Mouse (Mus musculus): ENCODE measurements around the gene Ret.
A peak's percentile ranks its signal among the peaks of the same experiment; 100 is the strongest.

Ret gene

DNA sequence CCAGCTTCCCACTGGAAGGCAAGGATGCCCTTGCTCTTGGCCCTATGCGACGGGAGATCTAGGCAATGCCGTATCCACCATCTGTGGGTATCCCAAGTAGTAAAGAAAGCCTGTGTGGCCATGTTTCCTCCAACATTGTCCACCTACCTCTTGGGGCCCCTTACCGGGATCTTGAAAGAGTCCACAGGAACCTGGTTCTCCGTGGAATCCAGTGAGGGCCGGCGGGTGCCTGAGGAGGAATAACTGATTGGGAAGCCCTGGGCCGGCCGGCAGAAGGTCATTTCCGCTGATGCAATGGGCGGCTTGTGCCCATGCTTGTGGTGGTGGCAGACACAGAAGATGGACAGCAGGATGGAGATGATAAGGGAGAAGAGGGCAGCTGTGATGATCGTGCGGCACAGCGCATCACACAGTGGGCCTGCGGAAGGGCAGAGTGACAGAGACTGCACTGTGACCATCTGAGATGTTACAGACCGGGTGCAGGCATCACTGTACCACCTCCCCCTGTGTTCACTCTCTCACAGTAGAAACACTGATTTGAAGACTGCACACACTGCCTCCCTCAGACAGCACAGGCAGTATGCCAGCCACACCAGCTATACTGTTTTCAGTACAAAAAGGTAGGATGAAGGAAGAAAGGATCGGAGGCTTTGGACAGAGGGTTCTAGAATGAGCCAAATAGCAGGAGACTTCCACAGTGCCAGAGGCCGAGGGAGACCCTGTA is 24.1 kb downstream of the Ret start:
- DNase-seq (ENCODE audit: low read depth) = no peak

DNA sequence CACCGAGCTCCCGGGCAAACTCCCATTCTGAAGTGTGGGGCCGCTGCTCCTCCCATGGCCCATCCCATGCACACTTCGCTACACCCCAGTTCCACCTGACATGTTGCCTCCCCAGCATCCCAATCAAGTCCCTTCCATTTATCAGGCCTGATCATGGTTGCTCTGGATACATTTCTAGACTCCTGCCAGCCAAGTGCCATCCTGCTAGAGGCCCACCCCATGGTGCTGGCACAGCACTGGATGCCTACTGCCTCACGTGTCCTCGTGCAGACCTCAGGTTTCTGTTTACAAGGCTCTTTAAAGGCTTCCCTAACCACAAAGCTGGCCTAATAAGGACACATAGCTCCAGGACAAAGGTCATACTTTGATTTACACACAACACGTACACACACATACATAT is 26.1 kb downstream of the Ret start:
- no peak for DNase-seq (ENCODE audit: low read depth)

DNA sequence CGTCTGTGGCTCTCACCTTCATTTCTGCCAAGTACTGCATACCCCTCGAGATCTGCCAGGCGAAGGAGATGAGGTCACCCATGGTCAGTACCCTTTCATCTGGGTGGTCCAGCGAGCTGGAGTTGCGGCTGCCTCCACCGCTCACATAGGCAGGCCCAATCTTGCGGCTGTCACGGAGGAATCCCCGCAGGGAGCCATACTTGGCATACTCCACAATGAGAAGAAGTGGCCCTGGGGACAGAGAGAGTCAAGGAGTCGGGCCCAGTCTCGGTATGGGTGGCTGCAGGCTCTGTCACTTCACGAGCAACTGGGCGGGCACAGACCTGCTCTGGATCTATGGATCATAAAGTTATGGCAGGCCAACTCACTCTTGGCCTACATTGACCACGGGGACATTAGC is 29.4 kb downstream of the Ret start:
- no peak for DNase-seq (ENCODE audit: low read depth)

DNA sequence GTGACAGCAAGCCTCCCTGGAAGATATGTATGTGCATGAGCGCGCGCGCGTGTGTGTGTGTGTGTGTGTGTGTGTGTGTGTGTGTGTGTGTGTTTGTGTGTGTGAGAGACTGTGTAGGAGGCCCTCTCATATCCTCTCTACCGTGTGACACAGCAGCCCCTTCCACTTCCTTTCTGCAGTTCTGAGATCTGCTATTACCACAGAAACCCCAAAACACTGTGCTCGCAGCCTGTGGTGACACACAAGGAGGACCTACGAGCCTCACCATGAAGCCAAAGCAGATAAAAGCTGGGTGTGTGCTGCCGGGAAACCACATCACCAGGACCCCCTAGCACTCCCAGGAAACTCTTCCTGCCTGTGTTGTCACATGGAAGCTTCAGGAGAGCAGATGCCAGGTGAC is 30.5 kb downstream of the Ret start:
- DNase-seq (ENCODE audit: low read depth) = no peak

DNA sequence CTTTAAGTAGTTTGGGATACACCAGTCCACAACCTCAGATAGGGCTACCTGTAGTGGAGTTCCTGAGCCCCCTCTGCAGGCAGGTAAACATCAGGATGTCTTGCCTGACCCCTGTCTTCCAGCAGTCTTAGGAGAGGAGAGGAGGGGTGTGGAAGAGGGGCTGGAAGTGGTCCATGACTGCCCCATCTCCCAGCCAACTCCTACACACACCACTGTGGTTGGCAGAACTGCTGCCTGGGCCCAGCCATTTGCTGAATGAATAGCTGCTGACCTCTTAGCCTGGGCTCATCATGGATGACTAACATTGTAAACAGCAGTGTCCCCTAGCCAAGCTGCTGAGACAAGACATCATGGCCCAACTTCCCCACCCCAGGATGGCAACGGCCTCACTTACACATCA is 32.0 kb downstream of the Ret start:
- no peak for DNase-seq (ENCODE audit: low read depth)

DNA sequence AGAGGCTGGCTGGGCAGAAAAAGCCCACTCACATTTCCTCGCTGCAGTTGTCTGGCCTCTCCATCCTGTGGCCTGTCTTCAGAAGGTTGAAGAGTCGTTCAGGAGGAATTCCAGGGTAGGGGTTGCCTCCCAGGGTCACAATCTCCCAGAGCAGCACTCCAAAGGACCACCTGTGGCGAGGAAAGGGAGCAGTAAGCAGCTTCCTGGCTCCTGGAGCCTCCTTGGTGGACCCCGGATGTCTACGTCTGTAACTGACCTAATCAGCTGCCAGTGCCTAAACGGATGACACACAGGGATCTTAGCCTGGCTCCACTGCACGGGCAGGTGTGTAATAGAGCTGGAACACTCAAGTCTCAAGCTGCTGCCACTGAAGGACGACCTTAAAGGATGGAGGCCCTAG is 32.8 kb downstream of the Ret start:
- DNase-seq (ENCODE audit: low read depth) = no peak

DNA sequence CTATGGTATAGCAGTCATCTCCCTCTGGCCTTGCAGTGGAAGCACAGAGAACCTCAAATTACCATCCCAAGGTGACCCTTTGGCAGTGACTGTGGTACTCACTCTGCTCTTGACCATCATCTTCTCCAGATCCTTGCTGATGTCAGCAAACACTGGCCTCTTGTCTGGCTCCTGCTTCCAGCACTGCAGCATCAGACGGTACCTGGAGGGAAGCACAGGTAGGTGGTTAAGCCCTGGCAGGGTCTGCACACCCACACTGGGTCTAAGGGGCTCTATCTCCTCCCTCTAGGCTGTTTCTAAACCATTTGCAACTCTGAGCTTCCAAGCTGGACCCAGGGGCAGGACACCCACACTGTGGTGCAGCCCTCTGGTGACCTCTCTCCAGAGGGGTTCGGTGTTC is 34.4 kb downstream of the Ret start:
- DNase-seq (ENCODE audit: low read depth) = no peak

DNA sequence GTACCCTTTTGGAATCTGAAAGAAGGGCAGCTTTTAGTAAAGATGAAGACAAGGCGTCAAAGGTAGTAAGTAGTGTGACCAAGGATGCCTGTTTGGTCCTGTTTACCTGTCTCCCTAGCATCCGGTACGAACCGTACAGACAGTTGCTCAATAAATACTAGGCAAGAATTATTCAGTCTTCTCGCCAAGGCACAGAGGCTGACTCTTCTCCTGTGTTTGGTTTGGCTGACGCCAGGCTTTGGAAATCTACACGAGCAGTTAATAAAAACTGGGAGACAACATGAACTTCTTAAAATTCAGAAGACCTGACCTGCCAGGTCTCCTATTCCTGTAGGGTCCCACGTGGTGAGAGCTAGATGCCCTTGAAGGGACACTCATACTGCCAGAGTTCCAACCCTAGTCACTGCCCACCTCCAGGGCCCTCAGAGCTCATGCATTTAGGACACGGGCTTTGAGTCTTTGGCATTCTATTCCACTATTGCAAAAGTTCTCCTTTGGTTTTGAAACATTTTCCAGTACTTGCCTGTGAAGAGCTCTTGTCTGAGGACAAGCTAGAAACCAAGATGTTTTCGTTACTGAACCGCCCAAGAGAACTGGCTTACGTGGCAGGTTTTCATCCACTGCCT is 34.9 kb downstream of the Ret start:
- DNase-seq (ENCODE audit: low read depth) = no peak

DNA sequence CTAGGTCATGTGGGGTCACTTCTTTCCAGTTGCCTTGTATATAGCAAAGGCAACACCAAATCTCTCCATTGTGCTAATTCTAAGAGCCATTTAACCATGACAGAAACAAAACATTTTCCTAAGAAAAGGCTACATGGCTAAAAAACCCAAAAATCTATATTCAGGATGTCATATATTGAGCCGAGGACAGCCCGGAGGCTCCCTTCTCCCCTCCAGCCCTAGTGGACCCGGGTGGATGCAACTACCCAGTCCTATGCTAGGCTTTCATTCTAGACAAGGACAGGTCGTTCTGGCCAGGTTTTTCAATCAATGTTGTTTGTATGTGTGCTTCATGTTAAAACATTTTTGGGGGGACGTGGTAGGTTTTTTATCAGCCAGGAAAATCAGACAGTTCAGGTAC is 44.4 kb downstream of the Ret start:
- DNase-seq (ENCODE audit: low read depth) = no peak

DNA sequence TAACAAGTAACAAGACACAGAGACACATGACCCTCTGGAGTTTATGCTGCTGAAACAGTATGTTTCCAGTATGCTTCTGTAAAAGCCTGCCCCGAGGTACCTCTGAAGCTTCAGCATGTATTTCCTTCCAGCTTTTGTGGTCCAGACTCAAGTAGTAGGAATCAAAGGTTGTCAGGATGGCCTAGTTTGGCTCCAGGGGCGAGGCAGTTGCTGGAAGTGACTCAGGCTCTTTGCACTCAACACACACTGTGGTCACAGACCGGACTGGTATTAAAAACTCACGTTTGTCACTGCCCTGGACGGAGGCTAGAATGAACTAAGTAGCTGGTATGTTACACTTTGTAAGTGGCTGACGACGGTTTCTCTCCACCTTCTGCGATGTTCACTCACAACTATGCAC is 46.5 kb downstream of the Ret start:
- no peak for DNase-seq (ENCODE audit: low read depth)

DNA sequence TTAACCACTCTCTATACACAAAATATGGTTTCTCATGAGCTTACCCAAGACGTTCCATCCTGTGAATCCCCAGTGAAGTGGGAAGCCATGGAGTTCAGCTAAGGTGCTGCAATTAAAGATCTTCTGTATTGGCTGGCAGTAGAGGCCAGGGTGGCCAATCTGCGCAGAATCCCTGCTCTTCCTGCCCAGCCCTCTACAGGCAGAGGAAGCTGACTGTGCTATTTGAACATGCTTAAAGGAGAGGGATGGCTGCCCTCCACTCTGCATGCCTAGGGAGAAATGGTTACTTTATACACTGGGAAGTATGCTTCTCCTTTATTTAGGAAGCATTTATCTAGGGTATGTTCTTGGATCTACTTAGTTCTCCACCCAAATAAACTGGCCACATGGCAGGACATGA is 47.0 kb downstream of the Ret start:
- no peak for DNase-seq (ENCODE audit: low read depth)

DNA sequence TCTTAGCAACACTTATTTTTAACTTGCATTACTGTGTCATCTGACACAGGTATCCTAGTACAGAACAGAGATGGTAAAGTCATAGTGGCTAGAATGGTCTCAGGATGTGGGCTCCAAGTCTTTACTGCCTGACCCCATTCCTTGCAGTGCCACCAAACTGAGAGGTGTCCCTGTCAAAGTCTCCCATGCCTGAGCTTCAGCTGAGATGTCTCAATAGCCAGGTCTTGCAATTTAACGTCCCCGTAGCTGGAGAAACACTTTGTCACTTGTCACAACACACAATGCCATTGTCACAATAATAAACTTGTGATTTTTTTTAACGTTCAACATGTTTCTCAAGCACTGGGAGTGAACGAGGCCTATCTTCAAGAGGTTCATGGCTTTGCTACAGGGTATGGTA is 47.4 kb downstream of the Ret start:
- no peak for DNase-seq (ENCODE audit: low read depth)

DNA sequence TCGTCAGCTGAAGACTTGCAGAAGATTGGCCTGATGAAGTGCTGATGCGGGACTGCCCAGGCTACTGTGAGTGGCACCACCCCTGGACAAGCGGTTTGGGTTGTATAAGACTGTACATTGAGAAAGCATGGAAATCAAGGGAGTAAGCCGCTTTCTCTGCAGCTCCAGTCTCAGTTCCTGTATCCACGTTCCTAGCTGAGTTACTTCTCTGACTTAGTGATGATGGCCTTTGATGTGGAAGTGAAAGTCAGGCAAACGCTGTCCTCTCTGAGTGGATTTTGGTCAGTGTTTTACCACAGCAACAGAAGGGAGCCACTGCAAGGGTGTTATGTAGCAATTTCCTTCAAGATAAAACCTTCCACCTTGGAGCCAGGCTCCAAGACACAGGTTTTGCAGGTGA is 56.6 kb downstream of the Ret start:
- DNase-seq (ENCODE audit: low read depth) = no peak

DNA sequence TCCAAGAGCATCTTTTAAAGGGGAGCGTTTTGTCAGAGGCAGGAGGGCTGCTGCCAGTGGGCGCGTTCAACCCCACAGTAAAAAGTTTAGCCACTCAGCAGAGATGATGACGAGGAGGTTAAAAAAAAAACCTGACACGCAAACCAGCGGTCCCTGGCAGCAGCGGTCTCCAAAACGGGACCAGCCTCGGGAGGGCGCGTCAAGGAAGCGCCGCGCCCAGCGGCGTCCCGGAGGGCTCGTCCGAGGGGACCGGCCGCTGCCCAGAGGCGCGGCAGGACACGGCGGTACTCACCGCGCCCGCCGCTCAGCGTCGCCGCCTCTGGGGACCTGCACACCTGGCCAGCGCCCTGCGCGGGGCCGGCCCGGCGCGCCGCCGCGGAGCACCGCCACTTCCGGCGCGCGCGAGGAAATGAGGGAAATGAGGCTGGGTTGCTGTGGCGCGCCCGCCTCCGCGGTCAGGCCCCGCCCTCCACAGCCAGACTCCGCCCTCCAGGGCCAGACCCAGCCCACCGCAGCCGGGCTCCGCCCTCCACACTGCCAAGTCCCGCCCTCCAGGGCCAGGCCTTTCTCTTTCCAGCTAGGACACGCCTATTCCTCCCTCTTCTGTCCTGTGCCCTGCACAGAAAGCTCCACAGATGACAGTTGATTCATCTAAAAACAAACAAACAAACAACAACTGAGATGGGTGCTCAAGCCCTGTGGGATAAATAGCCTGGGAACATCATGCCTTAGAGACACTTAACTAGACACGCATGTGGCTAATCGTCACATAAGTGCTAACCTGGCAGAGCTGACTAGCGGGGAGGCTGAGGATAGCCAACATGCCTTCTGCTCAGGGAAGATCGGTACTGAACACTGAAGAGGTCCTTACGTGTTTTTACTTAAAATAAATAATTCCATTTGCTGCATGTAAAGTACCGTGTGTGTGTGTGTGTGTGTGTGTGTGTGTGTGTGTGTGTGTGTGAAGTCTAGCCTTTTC is 58.5 kb downstream of the Ret start, which contains the start of gene Csgalnact2:
Gene Csgalnact2, minus strand, starts transcription at position 410 of the 979 bp plus-strand sequence.
- peak; percentile 73 for DNase-seq (ENCODE audit: low read depth)

DNA sequence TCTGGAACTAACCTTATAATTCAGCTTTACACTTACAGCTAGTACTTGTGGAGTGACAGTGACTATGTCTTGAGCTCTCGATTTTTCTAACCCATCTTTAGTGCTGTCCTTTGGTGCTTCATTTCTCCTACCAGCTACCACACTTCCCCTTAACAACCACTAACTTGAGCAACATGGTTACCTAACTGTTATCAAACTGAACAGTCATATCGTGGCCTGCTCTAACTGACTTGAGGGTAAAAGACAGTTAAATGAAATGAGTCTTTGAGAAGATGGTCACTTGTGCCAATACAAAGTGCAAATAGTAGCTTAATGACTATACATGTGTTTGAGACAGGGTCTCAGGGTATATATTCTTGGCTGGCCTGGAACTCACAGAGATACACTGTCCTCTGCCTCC is 60.4 kb downstream of the Ret start:
- DNase-seq (ENCODE audit: low read depth) = no peak

DNA sequence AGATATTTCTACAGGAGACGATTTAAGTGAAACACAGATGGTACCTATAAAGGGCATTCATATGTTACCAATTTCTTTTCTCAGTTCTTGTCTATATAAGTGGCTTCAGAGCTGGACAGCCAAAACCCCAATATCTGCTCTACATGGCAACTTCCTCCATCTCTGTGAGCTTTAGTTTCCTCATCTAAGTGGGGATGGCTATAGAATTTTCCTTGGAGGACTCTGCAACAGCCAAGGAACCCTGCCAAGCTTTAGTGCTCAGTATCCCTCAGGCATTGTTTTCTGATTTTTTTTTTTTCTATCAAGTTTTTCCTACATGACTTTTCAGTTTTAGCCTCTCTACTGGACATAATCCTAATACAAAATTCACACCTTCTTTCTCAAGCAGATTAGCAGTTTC is 63.1 kb downstream of the Ret start:
- no peak for DNase-seq (ENCODE audit: low read depth)

DNA sequence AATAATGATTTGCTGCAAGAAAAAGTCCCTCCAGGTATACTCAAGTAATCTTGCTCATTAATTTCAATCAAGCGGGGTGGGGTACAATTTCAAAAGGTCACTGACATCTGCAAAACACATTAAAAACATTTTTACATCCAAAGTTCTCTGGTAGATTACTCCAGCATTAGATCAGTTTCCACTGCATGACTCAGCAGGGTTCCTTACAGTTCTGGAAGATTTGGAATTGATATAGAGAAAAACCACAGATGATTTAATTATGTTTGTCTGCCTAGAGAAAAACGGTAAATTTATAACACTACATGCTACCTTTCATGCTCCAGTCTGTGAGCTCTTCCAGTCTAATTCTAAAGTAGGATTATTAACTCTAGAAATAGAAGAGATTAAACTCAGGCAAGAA is 67.5 kb downstream of the Ret start:
- no peak for DNase-seq (ENCODE audit: low read depth)

DNA sequence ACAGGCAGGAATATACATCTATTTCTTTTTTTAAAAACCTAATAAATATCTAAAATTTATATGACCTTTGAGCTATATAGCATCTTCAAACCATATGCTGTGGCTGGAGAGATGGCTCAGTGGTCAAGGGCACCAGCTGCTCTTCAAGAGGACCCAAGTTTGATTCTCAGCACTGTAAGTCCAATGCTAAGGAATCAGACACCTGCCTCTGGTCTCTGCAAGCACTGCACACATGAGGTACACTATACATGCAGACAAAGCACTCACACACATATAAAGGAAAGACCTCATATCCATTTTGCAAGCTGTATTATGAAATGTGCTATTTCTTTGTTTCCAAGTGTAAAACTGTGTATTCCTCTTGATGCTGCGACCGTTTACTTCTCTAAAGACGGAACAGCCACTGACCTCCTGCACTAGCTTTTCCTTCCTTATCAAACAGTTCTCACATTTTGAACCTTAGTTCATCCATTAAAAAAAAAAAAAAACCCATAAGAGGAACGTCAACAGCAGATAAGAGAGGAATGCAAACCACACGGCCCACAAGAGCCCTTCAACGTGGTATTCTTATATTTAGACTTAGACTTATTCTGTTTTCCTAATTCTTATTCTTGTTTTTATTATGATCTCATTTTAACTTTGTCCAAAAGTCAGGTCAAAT is 69.6 kb downstream of the Ret start:
- DNase-seq (ENCODE audit: low read depth) = no peak

DNA sequence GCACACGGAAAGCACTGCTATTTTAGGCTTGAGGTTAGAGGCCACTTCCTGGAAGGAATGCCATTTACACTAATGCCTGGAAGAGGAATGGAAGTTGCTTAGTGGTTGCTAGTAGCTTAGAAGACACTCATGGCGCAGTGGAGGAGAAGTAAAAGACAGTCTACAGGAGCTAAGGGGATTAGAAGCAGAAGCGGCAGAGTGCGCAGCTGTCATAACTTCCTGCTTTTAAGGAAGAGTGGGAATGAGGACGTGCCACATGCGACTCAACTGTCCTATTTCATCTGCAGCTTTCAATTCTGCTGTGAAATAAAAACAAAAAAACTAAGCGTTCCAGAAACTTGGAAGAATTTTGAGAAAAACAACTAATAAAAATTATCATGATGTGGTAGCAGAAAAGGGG is 70.3 kb downstream of the Ret start:
- DNase-seq (ENCODE audit: low read depth) = no peak

DNA sequence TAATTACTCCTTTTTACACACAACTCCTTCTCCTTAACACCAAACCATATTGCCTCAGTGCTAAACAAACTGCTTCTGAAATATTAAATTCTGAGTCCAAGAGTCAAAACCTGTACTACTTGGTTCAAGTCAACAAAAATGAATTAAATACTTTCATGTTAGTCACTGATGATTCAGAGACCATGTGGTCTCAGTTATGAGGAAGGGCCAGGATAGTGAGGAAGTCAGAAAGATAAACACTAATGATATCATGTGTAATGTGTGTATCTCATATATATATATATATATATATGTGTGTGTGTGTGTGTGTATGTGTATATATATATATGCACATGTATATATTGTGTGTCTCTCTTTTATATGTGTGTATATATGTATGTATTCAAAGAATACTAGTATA is 70.9 kb downstream of the Ret start:
- DNase-seq (ENCODE audit: low read depth) = no peak

DNA sequence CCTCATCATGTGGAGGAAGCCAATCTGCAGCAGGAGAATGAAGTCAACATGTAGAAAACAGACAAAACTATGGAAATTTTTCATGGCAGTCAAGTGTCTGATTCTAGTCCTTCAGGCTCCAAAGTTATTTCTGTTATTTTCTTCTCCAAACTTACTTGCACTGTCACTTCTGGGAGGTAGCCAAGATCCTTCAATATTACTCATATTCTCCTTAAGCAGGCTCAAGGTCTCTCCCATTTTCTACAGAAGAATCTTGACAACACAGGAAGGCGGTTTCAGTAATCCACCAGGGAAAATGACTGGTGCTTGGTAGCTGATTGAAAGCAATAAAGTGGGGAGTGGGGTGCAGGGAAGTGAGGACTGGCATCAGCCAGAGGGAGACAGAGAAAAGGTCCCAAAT is 74.8 kb downstream of the Ret start:
- DNase-seq (ENCODE audit: low read depth) = no peak

DNA sequence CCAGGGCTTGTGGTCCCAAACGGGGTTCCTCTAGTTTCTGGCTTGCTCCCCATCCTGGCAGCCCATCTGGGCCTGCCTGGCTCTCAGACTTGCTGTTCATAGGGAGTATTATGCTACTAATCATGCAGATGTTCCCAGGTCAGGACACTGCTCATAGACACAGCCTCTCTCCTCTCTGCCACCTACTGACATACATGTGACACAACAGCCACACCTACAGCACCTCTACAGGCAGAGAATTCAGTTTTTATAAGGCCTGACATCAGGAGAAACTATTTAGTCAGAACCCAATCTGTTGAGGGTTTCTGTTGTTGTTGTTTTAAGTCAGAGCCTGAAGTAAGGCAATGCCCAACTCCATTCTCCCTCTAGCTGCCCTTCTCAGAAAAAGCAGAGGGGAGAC is 85.7 kb downstream of the Ret start:
- DNase-seq (ENCODE audit: low read depth) = no peak

Data from c-Kit-positive CD71-positive TER-119-negative erythroid progenitor cells, embryonic 14.5 days (primary cell).